Mouse (Mus musculus): ENCODE data around the gene Ugt8a. TPM values are rescaled to one million over a fixed set of nuclear protein-coding genes. Genes with fewer than 3 reads are reported as not detected.

Gene Ugt8a
- total and polyA plus RNA-seq, 3 experiments: not detected

DNA sequence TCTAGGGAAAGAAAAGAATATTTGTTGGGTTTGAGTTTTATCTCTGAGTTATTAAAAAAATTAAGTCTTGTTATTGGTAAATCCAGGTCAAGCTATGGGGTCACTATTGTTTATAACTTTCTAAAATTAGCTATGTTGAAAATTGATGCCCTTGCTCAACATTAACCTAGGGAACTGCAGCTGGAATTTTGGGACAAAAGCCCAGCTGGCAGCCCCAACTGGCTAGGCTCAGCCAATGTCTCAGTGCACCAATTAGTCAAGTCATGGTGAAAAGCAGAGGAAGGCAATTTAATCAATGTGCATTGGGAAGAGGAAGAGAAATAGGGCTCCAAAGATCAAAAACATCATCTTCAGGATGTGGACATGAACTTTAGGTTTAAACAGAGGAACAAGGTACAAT lies 118.7 kb downstream of the Ugt8a start:
- in situ Hi-C loops (cut with MboI; ENCODE audit: low pct_ligation_motif_present, low pct_unique_long_range_greater_than_20kb, low sequenced_read_pairs): no loop called here

More for the DNA sequence above, 118.7 kb downstream of the Ugt8a start:
- Histone ChIP-seq H3K4me3 (replicated peaks in 1 of 3; ENCODE audit: low read depth in 2 of 3, low read length in 2 of 3, poor library complexity in 1 of 3) (no peak overlapping the region), H3K9ac (ENCODE audit: insufficient read depth, low read depth) (no peak overlapping the region), H3K27ac (ENCODE audit: insufficient read depth, low read depth) (no peak overlapping the region), H3K79me2 (replicated peaks; ENCODE audit: control insufficient read depth, extremely low read depth, insufficient read depth, poor library complexity, severe bottlenecking) (no peaks in the 10 kb centered on the region), H3K4me1 (ENCODE audit: control insufficient read depth in 1 of 2, insufficient read depth in 2 of 2) (no peaks in the 10 kb centered on the region), H3K4me2 (ENCODE audit: insufficient read depth, low read depth, poor library complexity, severe bottlenecking) (no peak overlapping the region), H3K9me3 (replicated peaks; ENCODE audit: low read length) (no peaks in the 10 kb centered on the region), H3K36me3 (replicated peaks in 1 of 2; ENCODE audit: control insufficient read depth in 1 of 2, insufficient read depth in 1 of 2, low read length in 1 of 2) (no peaks in the 10 kb centered on the region), H3K27me3 (replicated peaks) (no peaks in the 10 kb centered on the region)
- DNase-seq (ENCODE audit: extremely low read depth): no peak
- TF ChIP-seq TCF12 (IDR thresholded peaks at IDR 0.05; ENCODE audit: low read depth, low read length) (no peak), SIN3A (IDR thresholded peaks at IDR 0.05; ENCODE audit: low read length) (no peak), ZMIZ1 (IDR thresholded peaks at IDR 0.05; ENCODE audit: low read depth, low read length) (no peak), CTCF (conservative IDR thresholded peaks at IDR 0.05 in 1 of 2, IDR thresholded peaks at IDR 0.05 in 1 of 2; ENCODE audit: low read depth in 2 of 2, low read length in 2 of 2) (no peak), MXI1 (IDR thresholded peaks at IDR 0.05; ENCODE audit: low read depth, low read length) (no peak), MYC (IDR thresholded peaks at IDR 0.05; ENCODE audit: low read depth, low read length) (no peak), POLR2AphosphoS2 (IDR thresholded peaks at IDR 0.05; ENCODE audit: low read depth, low read length) (no peak), USF2 (conservative IDR thresholded peaks at IDR 0.05; ENCODE audit: low read depth, low read length) (no peak), NELFE (IDR thresholded peaks at IDR 0.05; ENCODE audit: low read depth, low read length) (no peak), JUN (IDR thresholded peaks at IDR 0.05; ENCODE audit: insufficient read depth, low read depth, low read length) (no peak), TBP (conservative IDR thresholded peaks at IDR 0.05; ENCODE audit: low read depth, low read length) (no peak), GABPA (IDR thresholded peaks at IDR 0.05; ENCODE audit: insufficient replicate concordance, low read depth, low read length) (no peak), ZKSCAN1 (IDR thresholded peaks at IDR 0.05; ENCODE audit: borderline replicate concordance, low read depth, low read length) (no peak)
- dilution Hi-C loops (cut with MboI; ENCODE audit: extremely low pct_ligation_motif_present, extremely low pct_unique_long_range_greater_than_20kb, low sequenced_read_pairs): no loop called here
